Mouse (Mus musculus): ENCODE measurements around the gene Cubn. TPM values are rescaled to one million over a fixed set of nuclear protein-coding genes. Genes with fewer than 3 reads are reported as not detected.

Cubn gene
- total RNA-seq, 1 experiment from 2014 or later = 0.41 TPM

- DNase-seq = no peak
Measured at GRCm38 (mm10) chr2:13407698-13408097, 83.9 kb downstream of the Cubn start.

GRCm38 (mm10) chr2:13407272-13407671, 84.3 kb downstream of the Cubn start:
- DNase-seq = peak; percentile 32

GRCm38 (mm10) chr2:13404986-13405678, 86.5 kb downstream of the Cubn start:
- no peak for DNase-seq

- no peak for DNase-seq
Measured at GRCm38 (mm10) chr2:13400831-13401230, 90.8 kb downstream of the Cubn start.

- DNase-seq = no peak
Measured at GRCm38 (mm10) chr2:13399480-13400072, 92.0 kb downstream of the Cubn start.

- DNase-seq = peak; percentile 75
Measured at GRCm38 (mm10) chr2:13398955-13399354, 92.7 kb downstream of the Cubn start.

- DNase-seq = no peak
Measured at GRCm38 (mm10) chr2:13398551-13398950, 93.1 kb downstream of the Cubn start.

- DNase-seq = no peak
Measured at GRCm38 (mm10) chr2:13396124-13396540, 95.5 kb downstream of the Cubn start.

GRCm38 (mm10) chr2:13391018-13391417, 100.6 kb downstream of the Cubn start:
- DNase-seq = no peak

GRCm38 (mm10) chr2:13386631-13387030, 105.0 kb downstream of the Cubn start:
- no peak for DNase-seq

GRCm38 (mm10) chr2:13385542-13386345, 105.9 kb downstream of the Cubn start:
- DNase-seq = no peak

- peak; percentile 40 for DNase-seq
Measured at GRCm38 (mm10) chr2:13384775-13385541, 106.7 kb downstream of the Cubn start.

GRCm38 (mm10) chr2:13376166-13376565, 115.4 kb downstream of the Cubn start:
- no peak for DNase-seq

GRCm38 (mm10) chr2:13373291-13373690, 118.3 kb downstream of the Cubn start:
- DNase-seq = no peak

- DNase-seq = no peak
Measured at GRCm38 (mm10) chr2:13372825-13373224, 118.8 kb downstream of the Cubn start.

- peak; percentile 70 for DNase-seq
Measured at GRCm38 (mm10) chr2:13372256-13372824, 119.3 kb downstream of the Cubn start.

GRCm38 (mm10) chr2:13371797-13372170, 119.8 kb downstream of the Cubn start:
- DNase-seq = no peak

- no peak for DNase-seq
Measured at GRCm38 (mm10) chr2:13371072-13371796, 120.4 kb downstream of the Cubn start.

- DNase-seq = no peak
Measured at GRCm38 (mm10) chr2:13370556-13370955, 121.1 kb downstream of the Cubn start.

- no peak for DNase-seq
Measured at GRCm38 (mm10) chr2:13368517-13368916, 123.1 kb downstream of the Cubn start.

GRCm38 (mm10) chr2:13357885-13358552, 133.6 kb downstream of the Cubn start:
- peak; percentile 52 for DNase-seq
